Mouse (Mus musculus): ENCODE measurements around the gene Arpc5l.
A peak's percentile ranks its signal among the peaks of the same experiment; 100 is the strongest.
"Not testable (repeated sequence)": the region's sequence is repeated elsewhere in the genome, so short reads cannot be mapped to it uniquely, and the experiment has no call there.

The Arpc5l gene

DNA sequence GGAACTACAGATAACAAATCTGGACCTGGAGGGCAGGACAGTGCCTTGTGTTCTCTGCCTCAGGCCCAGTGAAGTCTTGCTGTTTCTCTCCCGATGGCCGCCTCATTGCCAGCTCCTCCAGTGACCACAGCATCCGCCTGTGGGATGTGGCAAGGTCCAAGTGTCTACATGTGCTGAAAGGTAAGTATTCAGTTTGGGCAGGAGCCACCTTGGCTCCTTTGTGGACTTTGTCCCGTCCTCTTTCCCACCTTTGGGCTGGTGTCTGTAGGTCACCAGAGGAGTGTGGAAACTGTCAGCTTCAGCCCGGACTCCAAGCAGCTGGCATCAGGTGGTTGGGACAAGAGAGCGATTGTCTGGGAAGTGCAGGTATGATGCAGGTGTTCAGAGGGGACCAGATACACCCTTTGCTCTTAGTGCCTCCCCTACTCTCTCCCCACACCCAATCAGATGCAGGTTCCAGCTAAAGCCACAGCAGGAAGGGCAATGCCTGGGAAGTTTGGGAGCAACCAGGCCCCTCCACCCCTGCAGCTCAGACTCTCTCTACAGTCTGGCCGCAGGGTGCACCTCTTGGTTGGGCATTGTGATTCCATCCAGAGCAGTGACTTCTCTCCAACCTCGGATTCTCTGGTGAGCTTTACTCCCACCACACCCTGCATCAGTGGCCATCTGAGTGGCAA is 5.1 kb upstream of the Arpc5l start:
- no peak for DNase-seq (ENCODE audit: low spot score in 2 of 2)

DNA sequence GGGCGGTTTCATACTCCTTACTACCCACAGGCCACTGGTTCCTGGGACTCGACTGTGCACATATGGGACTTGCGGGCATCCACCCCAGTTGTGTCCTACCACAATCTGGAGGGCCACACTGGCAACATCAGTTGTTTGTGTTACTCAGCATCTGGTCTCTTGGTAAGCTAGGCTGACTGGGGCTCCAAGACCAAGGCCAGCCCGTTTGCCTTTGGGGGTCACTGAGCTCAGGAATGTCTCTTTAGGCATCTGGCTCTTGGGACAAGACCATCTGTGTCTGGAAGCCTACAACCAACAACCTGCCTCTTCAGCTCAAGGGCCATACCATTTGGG is 4.6 kb upstream of the Arpc5l start:
- no peak for DNase-seq (ENCODE audit: low spot score in 2 of 2)

DNA sequence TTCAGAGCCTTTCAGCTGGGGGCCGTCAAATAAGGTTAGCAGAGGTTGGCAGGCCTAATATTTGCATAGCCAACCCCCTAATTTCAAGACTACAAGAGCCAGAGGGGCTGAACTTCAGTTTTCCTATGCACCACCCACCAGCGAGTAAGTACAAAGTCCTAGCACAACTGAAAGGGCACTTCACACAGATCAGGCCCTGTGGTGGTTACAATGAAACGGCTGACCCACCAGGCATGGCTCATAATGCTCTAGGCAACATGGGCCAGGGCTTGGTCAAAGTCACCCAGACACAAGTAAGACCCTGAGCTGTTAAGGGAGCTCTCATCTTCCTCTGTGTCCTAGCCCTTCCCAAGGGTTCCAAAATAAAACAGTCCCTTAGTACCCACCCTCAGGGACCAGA is 3.3 kb upstream of the Arpc5l start:
- DNase-seq (ENCODE audit: low spot score in 2 of 2) = no peak

DNA sequence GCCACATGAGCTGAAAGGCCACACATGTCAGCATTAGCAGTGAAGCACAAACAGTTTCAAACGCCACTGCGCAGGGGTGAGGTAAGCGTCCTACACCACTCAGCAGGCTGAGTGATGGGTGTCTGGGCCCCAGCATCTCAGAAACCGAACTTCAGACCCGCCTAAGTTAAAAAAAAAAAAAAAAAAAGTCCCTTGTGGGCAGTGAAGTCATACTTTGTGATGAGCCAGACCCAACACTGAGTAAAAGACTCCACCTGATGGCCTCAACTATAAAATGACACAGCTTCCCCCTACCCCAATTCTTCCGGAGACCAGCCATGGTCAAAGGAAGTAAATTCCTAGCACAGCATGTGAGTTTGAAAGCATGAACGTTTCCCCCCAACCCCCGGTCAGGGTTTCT is 2.0 kb upstream of the Arpc5l start:
- DNase-seq (ENCODE audit: low spot score in 2 of 2) = no peak

DNA sequence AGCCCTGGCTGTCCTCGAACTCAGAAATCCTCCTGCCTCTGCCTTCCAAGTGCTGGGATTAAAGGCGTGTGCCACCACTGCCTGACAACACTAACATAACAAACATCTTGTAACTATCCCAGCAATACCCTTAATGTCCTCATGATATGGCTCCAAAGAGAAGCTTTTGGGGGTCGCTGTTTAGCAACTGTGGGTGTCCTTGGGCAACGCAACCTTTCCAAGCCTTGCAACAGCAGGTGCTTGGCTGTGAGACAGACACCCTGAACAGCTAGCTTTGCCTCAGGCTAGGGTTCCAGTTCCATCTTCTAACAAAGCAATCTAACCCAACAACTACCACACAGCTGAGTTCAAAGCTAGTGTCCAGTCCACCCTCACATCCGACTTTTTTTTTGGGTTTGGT is 1.6 kb upstream of the Arpc5l start:
- DNase-seq (ENCODE audit: low spot score in 2 of 2) = no peak

DNA sequence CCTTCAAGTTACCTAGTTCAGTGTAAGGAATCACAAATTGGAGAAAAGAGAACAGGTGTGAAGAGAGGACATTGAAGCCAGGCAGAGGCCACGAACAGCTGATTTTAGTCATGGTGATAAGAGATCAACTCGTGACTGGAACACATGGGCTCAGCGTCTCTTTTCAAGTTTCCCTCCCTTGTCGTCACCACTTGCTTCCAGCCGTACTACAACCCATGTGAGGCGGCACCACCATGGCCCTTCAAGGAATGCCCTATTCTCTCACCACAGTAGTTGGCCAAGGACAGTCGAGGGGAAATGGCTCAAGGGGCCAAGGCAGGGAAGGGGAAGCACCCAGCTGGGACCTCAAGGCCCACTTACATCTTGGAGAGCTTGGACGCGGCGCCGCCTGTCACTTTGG is 776 bp upstream of the Arpc5l start:
- DNase-seq (ENCODE audit: low spot score in 2 of 2) = no peak

DNA sequence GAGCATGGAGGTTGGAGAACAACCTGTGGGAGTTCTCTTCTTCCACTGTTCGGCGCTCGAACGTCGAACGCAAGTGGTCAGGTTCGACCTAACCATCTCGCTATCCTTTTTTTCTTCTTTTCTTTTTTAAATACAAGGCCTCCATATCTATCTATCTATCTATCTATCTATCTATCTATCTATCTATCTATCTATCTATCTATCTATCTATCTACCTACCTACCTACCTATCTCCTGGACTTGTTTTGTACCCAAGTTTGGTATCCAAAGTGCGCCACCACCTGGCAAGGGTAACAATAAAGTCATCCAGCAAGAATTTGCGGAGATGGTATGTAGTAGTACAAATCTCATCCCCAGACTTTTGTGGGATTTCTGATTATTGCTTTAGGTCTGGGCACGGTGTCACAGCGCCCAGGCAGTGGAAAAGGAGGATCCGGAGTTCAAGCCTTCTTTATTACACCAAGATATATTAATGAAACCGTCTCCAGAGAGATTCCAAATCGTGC is 479 bp downstream of the Arpc5l start, which contains the start of gene Rpl35:
Rpl35 (minus strand) TSS at position 51 of the 506 bp plus-strand sequence.
- no peak for DNase-seq (ENCODE audit: low spot score in 2 of 2)

DNA sequence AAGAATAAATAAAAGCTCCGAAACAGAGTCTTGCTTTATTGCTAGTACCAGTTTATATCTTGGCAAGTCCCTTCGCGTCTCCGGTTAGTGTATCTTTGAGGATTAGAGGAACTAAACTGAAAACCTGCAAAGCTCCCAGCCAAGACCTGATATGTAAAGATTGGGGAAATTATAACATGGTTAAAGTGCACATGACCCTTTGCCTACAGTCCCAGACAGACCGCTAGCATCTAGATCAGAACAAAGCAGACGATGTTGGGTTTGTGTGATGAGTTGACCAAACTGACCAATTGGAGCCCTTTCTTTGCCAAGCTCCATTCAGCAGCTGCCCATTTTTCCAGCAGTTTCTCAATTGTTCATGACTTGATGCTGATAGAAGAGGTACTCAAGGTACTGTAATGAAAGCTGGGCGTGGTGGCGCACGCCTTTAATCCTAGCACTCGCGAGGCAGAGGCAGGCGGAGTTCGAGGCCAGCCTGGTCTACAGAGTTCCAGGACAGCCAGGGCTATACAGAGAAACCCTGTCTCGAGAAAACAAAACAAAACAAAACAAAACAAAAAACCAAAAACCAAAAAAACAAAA is 1.1 kb downstream of the Arpc5l start:
- no peak for DNase-seq (ENCODE audit: low spot score in 2 of 2)

DNA sequence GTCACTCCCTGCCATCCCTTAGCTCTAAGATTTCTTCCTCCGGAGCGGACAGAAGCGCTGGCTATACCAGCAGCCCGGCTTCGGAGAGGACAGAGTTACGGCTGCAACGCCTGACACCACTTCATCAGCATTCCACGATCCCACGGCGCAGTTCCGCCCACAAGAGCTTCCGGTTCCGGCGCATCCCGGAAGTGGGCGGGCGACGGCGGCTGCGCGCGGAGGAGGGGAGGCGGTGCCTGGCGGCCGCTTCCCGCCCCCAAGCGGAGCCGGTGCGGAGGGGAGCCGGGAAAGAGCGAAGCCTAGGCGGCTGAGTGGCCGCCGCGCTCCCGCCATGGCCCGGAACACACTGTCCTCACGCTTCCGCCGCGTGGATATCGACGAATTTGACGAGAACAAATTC is 2.7 kb downstream of the Arpc5l start:
- peak; percentile 92 to 93 for DNase-seq (ENCODE audit: low spot score in 2 of 2)

DNA sequence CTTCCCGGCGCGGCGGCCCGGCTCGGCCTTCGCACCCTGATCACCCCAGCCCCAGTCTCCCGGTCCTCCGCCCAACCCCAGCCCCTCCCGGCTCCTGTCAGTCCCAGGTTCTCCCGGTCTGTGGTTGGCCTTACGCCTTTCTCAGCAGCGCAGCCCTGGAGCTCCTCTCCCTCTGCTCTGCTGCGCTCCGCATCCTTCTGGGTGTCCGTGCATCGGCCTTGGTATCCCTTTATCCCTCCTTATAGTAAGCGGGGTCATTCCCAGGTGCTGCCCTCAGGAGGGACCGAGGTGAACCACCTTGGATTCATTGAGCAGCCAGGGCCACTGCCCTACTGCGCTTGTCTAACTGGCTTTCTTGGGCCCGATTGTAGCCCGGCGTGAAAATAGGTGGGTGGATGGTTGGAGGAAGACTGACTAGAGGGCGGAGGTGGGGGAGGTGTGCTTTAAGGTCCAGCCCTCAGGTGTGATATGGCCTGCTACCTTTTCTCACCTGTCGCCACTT is 3.3 kb downstream of the Arpc5l start:
- no peak for DNase-seq (ENCODE audit: low spot score in 2 of 2)

DNA sequence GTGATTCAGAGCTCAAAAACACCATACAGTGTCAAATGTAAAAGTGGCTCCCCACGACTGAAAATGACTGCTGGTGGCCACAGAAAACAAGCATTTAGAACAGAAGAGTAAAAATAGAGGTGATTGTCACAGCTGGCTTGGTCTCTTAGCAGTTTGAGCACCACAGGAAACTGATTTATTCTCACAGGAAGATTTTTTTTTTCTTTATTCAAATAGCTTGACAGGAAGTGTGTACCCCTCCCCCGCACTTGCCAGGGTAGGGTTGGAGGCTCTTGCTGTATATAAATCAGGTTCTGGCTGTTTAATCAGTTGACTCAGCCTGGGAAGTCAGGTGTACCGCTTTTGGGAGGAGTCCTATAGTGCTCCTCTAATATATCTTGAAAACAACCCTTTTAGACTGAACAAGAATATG is 3.8 kb downstream of the Arpc5l start:
- peak in 1 of 2 experiments; percentile 31 for DNase-seq (ENCODE audit: low spot score in 2 of 2)

DNA sequence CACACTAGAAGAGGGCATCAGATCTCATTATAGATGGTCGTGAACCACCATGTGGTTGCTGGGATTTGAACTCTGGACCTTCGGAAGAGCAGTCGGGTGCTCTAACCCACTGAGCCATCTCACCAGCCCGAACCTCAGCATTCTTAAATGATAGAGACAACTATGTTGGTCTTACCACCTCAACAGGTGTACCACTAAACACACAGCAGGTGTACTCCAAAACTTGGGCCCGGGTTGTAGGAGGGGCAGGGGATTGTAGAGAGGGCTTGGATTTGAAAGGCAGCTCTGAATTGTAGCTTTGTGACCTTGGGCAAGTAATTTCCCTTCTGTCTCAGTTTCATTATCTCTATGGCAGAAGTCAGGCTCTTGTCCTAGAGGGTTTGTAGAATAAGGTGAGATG is 5.0 kb downstream of the Arpc5l start:
- DNase-seq (ENCODE audit: low spot score in 2 of 2) = not testable (repeated sequence)

DNA sequence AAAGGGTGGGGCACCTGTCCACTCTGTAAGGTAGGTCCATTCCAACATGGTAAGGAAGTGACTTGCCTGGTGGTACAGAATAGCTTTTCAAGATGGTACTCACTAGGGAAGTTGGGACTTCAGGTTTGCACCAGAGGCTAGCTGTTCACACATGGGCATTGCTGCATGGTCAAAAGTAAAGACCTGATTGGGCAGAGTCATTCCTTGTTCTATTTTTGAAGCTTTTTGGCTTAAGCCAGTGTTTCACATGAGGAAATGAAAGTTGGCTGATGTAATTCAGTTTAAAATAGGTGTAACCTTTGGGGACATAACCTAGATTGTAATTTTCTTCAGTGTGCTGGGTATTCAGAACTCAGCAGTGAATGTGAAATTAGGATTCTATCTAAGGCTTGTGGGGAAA is 6.1 kb downstream of the Arpc5l start:
- DNase-seq (ENCODE audit: low spot score in 2 of 2) = peak; percentile 43 to 56

DNA sequence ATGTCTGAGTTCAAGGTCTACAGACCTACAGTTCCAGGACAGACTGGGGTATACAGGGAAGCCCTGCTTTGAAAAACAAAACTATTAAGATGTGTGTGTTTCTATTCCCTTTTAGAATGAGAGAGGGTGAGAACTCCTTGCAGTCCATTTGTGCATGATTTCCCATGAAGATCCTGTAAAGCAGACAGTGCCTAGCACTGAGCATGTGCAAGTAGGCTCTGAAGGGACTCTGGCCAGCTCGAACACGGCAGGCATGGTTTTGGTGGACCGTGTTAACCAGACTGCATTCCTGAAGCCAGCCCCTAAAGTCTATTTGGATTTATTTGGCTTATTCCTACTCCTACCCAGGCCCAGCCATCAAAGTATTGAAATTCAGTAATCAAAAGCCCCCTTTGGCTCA is 6.8 kb downstream of the Arpc5l start:
- no peak for DNase-seq (ENCODE audit: low spot score in 2 of 2)

DNA sequence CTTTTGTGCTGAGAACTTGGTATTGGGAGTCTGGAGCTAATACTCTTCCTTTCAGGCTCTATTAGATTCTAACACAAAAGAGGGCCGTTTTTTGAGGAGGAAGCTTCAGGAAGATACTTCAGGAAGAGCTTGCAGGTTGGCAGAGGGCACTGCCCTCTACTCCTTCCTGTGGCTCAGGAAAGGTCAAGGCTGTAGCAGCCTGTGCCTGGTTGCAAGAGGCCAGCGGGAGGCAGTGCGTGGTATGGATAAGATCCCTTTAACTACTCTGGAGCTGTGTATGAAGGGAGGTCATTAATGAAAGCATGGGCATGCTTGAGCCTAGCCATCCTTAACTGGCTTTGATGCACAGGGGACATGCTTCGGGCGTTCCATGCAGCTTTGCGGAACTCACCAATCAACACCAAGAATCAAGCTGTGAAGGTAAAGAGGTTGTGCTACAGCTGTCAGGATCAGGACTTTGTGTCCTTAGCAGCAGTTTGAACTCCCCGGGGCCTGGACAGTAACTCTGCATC is 7.7 kb downstream of the Arpc5l start:
- DNase-seq (ENCODE audit: low spot score in 2 of 2) = no peak

DNA sequence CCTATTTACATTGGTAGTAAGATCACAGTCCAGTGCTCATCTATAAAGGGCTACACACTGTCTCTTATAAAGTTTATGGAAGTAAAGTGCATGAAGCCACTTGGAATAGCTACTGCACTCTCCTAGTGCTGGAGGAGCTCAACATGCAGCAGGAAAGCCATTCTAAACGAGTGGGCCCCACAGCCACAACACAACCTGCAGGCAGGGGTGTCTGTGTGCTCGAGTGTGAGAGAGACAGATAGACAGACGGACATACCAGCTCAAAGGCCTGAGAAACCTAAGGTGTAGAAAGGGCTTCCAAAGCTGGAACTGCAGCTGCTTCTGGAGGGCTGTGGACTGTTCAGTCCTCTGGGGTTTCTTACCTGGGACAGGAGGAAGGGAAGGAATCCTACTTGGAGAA is 11.4 kb downstream of the Arpc5l start:
- DNase-seq (ENCODE audit: low spot score in 2 of 2) = no peak

DNA sequence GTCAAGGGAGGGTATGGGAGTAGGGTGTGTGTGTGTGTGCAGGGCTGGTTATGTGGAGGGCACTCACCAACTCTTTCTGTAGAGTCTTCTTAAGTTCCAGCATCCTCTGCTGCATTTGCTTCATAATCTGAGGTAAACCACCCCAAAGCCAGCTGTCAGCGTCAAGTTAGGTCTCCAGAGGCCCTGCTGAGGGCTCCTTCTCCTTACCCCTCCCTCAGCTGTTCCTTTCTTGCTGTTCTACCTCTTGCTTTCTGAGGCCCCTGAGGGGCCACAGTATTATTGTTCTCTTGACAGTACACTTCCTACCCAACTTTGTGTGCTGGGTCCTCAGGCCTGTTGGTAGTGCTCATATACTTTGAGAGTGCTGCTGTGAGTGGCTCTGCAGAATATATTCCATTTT is 14.9 kb downstream of the Arpc5l start:
- DNase-seq (ENCODE audit: low spot score in 2 of 2) = no peak

DNA sequence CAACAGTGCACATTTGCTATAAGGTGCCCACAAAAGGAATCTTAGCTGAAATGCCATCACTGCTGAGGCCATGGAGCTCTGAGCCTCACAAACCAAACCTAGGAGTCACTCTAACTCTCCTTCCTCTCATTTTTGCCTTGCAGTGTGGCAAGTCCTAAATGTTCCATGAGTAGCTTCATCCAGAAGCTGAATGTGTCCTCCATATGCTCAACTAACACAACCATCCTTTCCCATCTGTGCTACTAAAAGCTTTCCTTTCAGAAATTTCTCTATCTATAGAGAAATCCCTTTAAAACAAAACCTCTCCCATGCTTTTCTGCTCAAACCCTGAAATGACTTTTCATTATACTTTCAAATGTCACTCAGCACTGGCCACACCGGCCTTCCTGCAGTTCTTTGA is 26.5 kb downstream of the Arpc5l start:
- DNase-seq (ENCODE audit: low spot score in 2 of 2) = no peak

DNA sequence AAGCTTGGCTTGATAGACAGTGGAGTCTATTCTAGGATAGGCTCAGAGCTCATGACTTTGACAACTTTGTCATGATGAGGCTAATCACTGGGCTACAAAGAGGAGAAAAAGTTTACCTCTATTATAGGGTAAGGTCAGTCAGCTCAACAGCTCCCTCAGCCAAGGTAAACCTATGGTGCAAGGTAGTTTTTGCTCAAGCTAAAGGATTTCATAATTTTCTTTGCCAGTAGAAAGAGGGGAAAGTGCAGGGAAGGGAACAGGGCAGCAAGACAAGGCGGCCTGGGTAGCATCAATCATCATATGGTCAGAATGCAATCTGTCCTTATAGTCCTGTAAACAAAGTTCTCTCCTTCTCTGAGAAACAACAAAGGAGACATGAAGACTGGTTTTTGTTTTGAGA is 35.1 kb downstream of the Arpc5l start:
- no peak for DNase-seq (ENCODE audit: low spot score in 2 of 2)

DNA sequence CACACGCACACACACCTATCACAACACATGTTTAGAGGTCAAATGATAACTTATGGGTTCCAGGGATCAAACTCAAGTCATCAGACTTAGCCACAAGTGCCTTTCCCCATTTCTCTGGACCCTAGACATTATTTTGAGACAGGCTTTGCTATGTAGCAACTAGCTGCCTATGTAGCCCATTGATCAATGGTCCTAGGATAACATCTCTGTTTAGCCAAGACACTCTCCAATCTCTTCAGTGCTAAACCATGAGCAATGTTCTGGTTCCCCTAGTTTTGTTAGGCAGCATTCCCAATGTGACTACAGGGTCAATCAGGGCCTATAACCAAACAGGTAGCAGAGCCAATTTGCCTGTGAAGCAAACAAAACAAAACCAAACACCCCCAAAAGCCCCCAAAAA is 43.4 kb downstream of the Arpc5l start:
- DNase-seq (ENCODE audit: low spot score in 2 of 2) = no peak

DNA sequence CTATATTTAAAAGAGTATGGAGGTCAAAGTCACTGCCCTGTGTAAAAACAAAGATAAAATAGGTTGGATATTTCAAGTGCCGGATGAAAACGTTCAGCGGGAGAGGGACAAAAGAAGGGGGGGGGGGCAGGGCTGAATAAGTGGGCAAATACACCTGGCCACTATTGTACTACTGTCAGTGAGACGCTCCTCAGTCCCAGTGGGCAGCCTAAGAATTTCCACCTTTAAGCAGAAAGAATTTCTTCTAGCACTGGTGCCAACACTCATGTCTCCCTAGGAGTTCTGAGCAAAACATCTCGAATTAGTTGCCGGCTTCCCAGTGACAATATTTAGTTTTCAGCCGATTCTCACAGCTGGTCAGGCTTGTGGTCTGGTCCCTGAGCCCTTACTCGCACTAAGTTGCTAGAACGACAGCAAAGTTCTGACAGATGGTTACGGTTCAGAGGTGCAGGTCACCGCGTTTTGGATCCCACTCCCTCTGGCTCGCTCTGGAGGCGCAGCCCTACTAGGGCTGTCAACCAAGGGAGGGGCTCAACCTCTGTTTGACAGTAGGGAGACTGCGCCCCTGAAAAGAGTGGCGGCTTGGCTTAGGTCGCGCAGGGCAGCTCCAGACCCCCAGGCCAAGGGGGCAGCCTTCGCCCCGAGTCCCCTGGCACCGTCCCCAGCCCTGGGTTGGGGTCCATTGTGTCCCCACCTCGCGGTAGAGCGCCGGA is 59.7 kb downstream of the Arpc5l start:
- DNase-seq (ENCODE audit: low spot score in 2 of 2) = no peak
